Mouse (Mus musculus) right cerebral cortex, postnatal 25 days (tissue): ENCODE measurements around the gene Trpv3.
"Not testable (repeated sequence)": the region's sequence is repeated elsewhere in the genome, so short reads cannot be mapped to it uniquely, and the experiment has no call there.

Experiments used
- DNase-seq: peaks from one replicate; pipeline ENCODE4 v3.0.0; 2022

Gene Trpv3

GRCm38 (mm10) chr11:73303123-73303522 lies 35.9 kb downstream of the Trpv3 start:
- DNase-seq = no peak

- DNase-seq = no peak
These were observed 48.8 kb downstream of the Trpv3 start for GRCm38 (mm10) chr11:73315961-73316360.

GRCm38 (mm10) chr11:73318581-73318980 lies 51.4 kb downstream of the Trpv3 start:
- not testable (repeated sequence) for DNase-seq

GRCm38 (mm10) chr11:73321064-73321463 lies 53.9 kb downstream of the Trpv3 start:
- not testable (repeated sequence) for DNase-seq

- no peak for DNase-seq
These were observed 57.0 kb downstream of the Trpv3 start for GRCm38 (mm10) chr11:73323906-73324830.

GRCm38 (mm10) chr11:73326485-73326886 lies 59.3 kb downstream of the Trpv3 start:
- no peak for DNase-seq

- DNase-seq = no peak
These were observed 60.2 kb downstream of the Trpv3 start for GRCm38 (mm10) chr11:73327361-73327760.

- DNase-seq = no peak
These were observed 62.3 kb downstream of the Trpv3 start, which contains the start of the genes Aspa, Gm49340 and Spata22 for GRCm38 (mm10) chr11:73329442-73329841. Aspa (minus strand) TSS chr11:73329596. Gm49340 (plus strand) TSS chr11:73329741. Spata22 (plus strand) TSS chr11:73329741.

GRCm38 (mm10) chr11:73333357-73333756 lies 66.2 kb downstream of the Trpv3 start:
- no peak for DNase-seq

GRCm38 (mm10) chr11:73336919-73337318 lies 69.7 kb downstream of the Trpv3 start:
- DNase-seq = no peak
